Mouse (Mus musculus) hindbrain, embryonic 12.5 days (tissue): ENCODE measurements around the gene Gm13285. TPM values are rescaled to one million over a fixed set of nuclear protein-coding genes. Genes with fewer than 3 reads are reported as not detected.
"Not testable (repeated sequence)": the region's sequence is repeated elsewhere in the genome, so short reads cannot be mapped to it uniquely, and the experiment has no call there.

Source experiments
- ATAC-seq: fragments of 200-750 bp; cut with Nextera tagmentation; 2 replicates; pipeline ENCODE4 v1.8.0; 2017; ENCODE audit warnings: moderate TSS enrichment; ENCODE audit not compliant: low FRiP score
- H3K27ac ChIP-seq: fragments of 300-500 bp; sonication (generic); 2 replicates; pipeline ENCODE4 v1.5.1; 2016; ENCODE audit warnings: mild to moderate bottlenecking
- H3K27me3 ChIP-seq: fragments of 300-500 bp; sonication (generic); 2 replicates; pipeline ENCODE4 v1.6.1; 2016; ENCODE audit warnings: mild to moderate bottlenecking
- H3K36me3 ChIP-seq: fragments of 300-500 bp; sonication (generic); 2 replicates; pipeline ENCODE4 v1.6.1; 2016; ENCODE audit warnings: mild to moderate bottlenecking
- H3K4me1 ChIP-seq: fragments of 300-500 bp; sonication (generic); 2 replicates; pipeline ENCODE4 v1.6.1; 2016
- H3K4me2 ChIP-seq: fragments of 300-500 bp; sonication (generic); replicated peaks from 2 replicates; pipeline ENCODE4 v1.6.1; 2016; ENCODE audit warnings: mild to moderate bottlenecking
- H3K4me3 ChIP-seq: fragments of 300-500 bp; sonication (generic); 2 replicates; pipeline ENCODE4 v1.5.1; 2016; ENCODE audit warnings: mild to moderate bottlenecking
- H3K9ac ChIP-seq: fragments of 300-500 bp; sonication (generic); 2 replicates; pipeline ENCODE4 v1.6.1; 2016; ENCODE audit warnings: mild to moderate bottlenecking, moderate library complexity
- H3K9me3 ChIP-seq: fragments of 300-500 bp; sonication (generic); replicated peaks from 2 replicates; pipeline ENCODE4 v1.6.1; 2016; ENCODE audit warnings: mild to moderate bottlenecking
- WGBS: fragments of 180-500 bp; shearing (Covaris S2); methylation state at CpG from one replicate; pipeline ENCODE4 v1.1.7; 2016; 5-methylcytosine and 5-hydroxymethylcytosine counted together
- polyA plus RNA-seq: library from polyadenylated mRNA; unstranded; fragments of >200 nt; fragmentation: Nextera tagmentation; extraction: Ambion mirVana; gene quantifications from 2 replicates; pipeline ENCODE4 v1.2.1, GENCODE M21; 2016

Gm13285 gene
- polyA plus RNA-seq, 1 experiment from 2014 or later = 0.26 TPM

DNA sequence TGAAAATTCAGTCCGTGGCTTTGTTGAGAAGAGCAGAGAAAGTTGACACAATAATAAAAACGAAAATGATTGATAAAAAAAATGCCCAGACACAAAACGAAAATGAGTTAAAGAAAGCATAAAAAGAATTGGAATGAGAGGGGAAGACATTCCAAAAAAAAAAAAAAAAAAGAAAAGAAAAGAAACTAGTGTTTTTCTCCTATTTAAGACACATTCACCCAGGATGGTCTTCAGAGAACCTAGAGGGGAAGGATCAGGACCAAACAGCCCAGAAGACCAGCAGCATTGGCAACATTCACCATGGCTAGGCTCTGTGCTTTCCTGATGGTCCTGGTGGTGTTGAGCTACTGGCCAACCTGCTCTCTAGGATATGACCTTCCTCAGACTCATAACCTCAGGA, 16.5 kb downstream of the Gm13285 start, which contains the start of gene Ifna7:
Gene Ifna7 (plus strand): TSS at position 301 of the 400 bp plus-strand sequence.
- no peaks in the 10 kb centered on the region for H3K9me3 ChIP-seq
- H3K4me3 ChIP-seq = no peak within 1 kb of the TSS
- no peak within 1 kb of the TSS for H3K27ac ChIP-seq
- H3K9ac ChIP-seq = no peak within 1 kb of the TSS
- no peaks in the 10 kb centered on the region; the same call in 1 of the 2 replicates for H3K27me3 ChIP-seq
- WGBS = 69% methylated on average over 3 of the region's 3 CpGs
- H3K4me1 ChIP-seq = no peaks in the 10 kb centered on the region
- H3K4me2 ChIP-seq = no peak within 1 kb of the TSS
- ATAC-seq = no peak
- no peaks in the 10 kb centered on the region for H3K36me3 ChIP-seq

DNA sequence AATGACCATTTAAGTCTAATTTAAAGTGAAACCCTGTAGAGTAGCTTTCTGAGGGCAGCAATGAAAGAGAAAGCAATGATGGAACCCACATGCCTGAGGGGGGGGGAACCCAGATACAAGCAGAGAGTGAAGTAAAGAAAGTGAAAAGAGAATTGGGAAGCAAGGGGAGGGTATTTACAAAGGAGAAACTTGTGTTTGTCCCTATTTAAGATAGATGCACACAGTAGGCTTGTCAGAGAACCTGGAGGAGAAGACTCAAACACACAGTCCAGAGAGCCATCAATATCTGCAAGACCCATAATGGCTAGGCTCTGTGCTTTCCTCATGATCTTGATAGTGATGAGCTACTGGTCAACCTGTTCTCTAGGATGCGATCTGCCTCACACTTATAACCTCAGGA, 20.2 kb downstream of the Gm13285 start, which contains the start of gene Ifna11:
Gene Ifna11 (plus strand): TSS at position 301 of the 400 bp plus-strand sequence.
- Histone ChIP-seq H3K4me2 (no peak within 1 kb of the TSS), H3K9ac (no peak within 1 kb of the TSS), H3K27ac (no peak within 1 kb of the TSS), H3K36me3 (no peaks in the 10 kb centered on the region), H3K27me3 (no peaks in the 10 kb centered on the region; the same call in 1 of the 2 replicates), H3K4me1 (no peaks in the 10 kb centered on the region), H3K4me3 (no peak within 1 kb of the TSS), H3K9me3 (no peaks in the 10 kb centered on the region)
- 92% methylated on average over 1 of the region's 1 CpGs for WGBS
- ATAC-seq = no peak

DNA sequence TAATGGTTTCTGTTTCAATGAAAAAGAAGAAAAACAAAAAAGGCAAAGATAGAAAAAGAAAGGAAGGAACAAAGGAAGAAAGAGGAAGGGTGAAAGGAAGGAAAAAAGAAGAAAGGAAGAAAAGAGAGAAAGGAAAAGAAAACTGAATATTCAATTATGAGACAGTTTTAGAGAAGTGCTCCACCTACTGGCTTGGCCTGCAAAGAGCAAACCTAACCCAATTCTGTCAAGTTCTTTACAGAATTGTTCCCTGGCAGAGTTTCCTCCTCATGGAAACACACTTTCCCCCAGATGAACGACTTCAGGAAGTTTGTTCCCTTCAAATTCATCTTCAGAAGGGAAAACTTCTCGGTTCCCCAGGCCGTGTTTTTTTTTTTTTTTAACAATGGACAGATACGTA, 23.5 kb downstream of the Gm13285 start:
- Histone ChIP-seq H3K27ac (no peak overlapping the region), H3K27me3 (no peaks in the 10 kb centered on the region), H3K9me3 (no peaks in the 10 kb centered on the region), H3K4me2 (no peak overlapping the region), H3K36me3 (no peaks in the 10 kb centered on the region), H3K4me3 (no peak overlapping the region), H3K4me1 (no peaks in the 10 kb centered on the region), H3K9ac (no peak overlapping the region)
- WGBS = 29% methylated on average over 4 of the region's 4 CpGs
- no peak for ATAC-seq

DNA sequence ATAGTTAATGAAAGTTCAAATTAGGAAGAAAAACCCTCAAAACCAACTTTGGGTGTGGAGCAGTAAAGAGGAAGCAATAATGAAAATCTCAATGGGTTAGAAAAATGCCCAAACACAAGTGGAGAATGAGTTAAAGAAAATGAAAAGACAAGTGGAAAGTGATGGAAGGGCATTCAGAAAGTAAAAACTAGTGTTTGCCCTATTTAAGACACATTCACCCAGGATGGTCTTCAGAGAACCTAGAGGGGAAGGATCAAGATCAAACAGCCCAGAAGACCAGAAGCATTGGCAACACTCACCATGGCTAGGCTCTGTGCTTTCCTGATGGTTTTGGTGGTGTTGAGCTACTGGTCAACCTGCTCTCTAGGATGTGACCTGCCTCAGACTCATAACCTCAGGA, 27.7 kb downstream of the Gm13285 start, which contains the start of gene Ifna6:
Gene Ifna6 (plus strand): TSS at position 301 of the 400 bp plus-strand sequence.
- H3K36me3 ChIP-seq, H3K4me3 ChIP-seq, H3K27me3 ChIP-seq, ATAC-seq, H3K27ac ChIP-seq, H3K4me1 ChIP-seq, H3K9ac ChIP-seq, H3K9me3 ChIP-seq, H3K4me2 ChIP-seq: not testable (repeated sequence)

DNA sequence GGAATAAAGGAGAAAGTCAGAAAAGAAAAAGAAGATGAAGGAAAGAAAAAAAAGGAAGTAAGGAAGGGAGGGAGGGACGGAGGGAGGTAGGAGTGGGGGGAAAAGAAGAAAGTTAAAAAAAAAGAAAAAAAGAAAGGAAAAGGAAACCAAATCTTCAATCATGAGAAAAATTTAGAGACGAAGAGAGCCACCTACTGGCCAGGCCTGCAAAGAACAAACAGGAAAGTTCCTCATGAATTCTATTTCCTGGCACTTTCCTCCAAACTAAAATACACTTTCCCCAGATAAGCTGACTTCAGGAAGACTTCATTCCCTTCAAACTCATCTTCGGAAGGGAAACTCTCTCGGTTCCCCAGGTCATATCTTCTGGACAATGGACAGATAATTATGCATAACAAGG, 31.1 kb downstream of the Gm13285 start:
- Histone ChIP-seq H3K9ac (no peak overlapping the region), H3K9me3 (no peaks in the 10 kb centered on the region), H3K4me1 (no peaks in the 10 kb centered on the region), H3K4me3 (no peak overlapping the region), H3K36me3 (no peaks in the 10 kb centered on the region), H3K27me3 (no peaks in the 10 kb centered on the region), H3K27ac (no peak overlapping the region), H3K4me2 (no peak overlapping the region)
- ATAC-seq = no peak
- WGBS = 29% methylated on average over 4 of the region's 4 CpGs

DNA sequence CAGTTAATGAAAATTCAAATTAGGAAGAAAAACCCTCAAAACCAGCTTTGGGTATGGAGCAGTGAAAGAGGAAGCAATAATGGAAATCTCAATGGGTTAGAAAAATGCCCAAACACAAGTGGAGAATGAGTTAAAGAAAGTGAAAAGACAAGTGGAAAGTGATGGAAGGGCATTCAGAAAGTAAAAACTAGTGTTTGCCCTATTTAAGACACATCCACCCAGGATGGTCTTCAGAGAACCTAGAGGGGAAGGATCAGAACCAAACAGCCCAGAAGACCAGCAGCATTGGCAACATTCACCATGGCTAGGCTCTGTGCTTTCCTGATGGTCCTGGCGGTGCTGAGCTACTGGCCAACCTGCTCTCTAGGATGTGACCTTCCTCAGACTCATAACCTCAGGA, 35.8 kb downstream of the Gm13285 start, which contains the start of gene Ifna5:
Gene Ifna5 (plus strand): TSS at position 301 of the 400 bp plus-strand sequence.
- H3K36me3 ChIP-seq, H3K4me2 ChIP-seq, H3K4me1 ChIP-seq, H3K4me3 ChIP-seq, H3K27me3 ChIP-seq, H3K9me3 ChIP-seq, H3K9ac ChIP-seq, ATAC-seq, H3K27ac ChIP-seq: not testable (repeated sequence)
- 50% methylated on average over 1 of the region's 1 CpGs for WGBS

DNA sequence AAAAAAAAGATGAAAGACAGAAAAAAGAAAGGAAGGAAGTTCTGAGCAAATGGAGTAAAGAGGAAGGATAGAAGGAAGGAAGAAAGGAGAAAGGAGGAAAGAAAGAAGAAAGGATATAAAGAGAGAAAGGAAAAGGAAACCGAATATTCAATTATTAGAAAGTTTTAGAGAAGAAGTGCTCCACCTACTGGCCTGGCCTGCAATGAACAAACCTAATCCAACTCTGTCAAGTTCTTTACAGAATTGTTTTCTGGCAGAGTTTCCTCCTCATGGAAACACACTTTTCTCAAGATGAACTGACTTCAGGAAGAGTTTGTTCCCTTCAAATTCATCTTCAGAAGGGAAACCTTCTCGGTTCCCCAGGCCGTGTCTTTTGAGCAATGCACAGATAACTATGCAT, 39.4 kb downstream of the Gm13285 start:
- no peak overlapping the region for H3K27ac ChIP-seq
- H3K4me2 ChIP-seq = no peak overlapping the region
- no peaks in the 10 kb centered on the region for H3K4me1 ChIP-seq
- H3K36me3 ChIP-seq = no peaks in the 10 kb centered on the region
- WGBS = 53% methylated on average over 3 of the region's 3 CpGs
- no peak overlapping the region for H3K9ac ChIP-seq
- ATAC-seq = no peak
- H3K9me3 ChIP-seq = no peaks in the 10 kb centered on the region
- no peaks in the 10 kb centered on the region for H3K27me3 ChIP-seq
- H3K4me3 ChIP-seq = no peak overlapping the region

DNA sequence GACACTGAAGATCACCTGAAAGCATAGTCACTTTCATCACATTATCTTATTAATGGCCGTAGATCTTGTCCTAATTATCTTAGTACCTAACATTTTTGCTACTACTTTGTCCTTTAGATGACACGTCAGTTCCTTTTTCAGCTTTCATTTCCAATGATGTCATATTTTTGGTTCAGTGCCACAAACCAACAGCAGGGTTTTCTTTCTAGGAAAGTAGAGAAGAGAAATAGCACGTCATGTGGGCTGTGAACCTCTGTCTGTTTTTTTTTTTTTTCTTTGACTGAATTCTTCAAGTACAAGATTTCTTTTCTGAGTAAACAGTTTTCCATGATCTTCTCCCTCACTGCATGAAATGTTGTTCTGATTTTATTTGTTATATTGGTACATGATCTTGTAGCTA, 40.6 kb downstream of the Gm13285 start:
- Histone ChIP-seq H3K9me3 (no peaks in the 10 kb centered on the region), H3K9ac (no peak overlapping the region), H3K36me3 (no peaks in the 10 kb centered on the region), H3K4me3 (no peak overlapping the region), H3K27me3 (no peaks in the 10 kb centered on the region), H3K27ac (no peak overlapping the region), H3K4me1 (no peaks in the 10 kb centered on the region), H3K4me2 (no peak overlapping the region)
- ATAC-seq = no peak
- WGBS = 84% methylated on average over 3 of the region's 3 CpGs

DNA sequence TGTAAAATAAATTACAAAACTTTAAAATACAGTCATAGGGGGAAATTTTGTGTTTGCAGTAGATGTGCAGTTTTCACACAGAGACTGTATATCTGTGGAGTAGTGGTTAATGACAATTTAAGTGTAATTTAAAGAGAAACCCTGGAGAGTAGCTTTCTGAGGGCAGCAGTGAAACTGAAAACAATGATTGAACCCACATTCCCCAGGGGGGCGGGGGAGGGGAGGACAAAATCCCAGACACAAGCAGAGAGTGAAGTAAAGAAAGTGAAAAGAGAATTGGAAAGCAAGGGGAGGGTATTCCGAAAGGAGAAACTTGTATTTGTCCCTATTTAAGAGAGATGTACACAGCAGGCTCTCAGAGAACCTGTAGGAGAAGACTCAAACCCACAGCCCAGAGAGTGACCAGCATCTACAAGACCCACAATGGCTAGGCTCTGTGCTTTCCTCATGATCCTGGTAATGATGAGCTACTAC, 42.0 kb downstream of the Gm13285 start, which contains the start of gene Ifna4:
Gene Ifna4 (plus strand): TSS at position 424 of the 474 bp plus-strand sequence.
- Histone ChIP-seq H3K4me3 (no peak within 1 kb of the TSS), H3K4me1 (no peaks in the 10 kb centered on the region), H3K27me3 (no peaks in the 10 kb centered on the region), H3K36me3 (no peaks in the 10 kb centered on the region), H3K9me3 (no peaks in the 10 kb centered on the region), H3K27ac (no peak within 1 kb of the TSS), H3K4me2 (no peak within 1 kb of the TSS), H3K9ac (no peak within 1 kb of the TSS)
- no peak for ATAC-seq
- 26% methylated on average over 2 of the region's 2 CpGs for WGBS

DNA sequence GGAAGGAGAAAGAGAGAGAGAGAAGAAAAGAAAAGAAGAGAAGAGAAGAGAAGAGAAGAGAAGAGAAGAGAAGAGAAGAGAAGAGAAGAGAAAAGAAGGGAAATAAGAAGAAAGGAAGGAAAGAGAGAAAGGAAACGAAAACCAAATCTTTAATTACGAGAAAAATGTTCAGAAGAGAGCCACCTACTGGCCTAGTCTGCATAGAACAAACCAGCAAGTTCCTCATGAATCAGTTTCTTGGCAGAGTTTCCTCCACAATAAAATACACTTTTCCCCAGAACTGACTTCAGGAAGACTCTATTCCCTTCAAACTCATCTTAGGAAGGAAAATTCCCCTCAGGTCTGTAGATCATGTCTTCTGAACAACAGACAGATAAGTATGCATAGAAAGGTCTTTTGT, 45.9 kb downstream of the Gm13285 start:
- no peaks in the 10 kb centered on the region for H3K27me3 ChIP-seq
- no peak for ATAC-seq

DNA sequence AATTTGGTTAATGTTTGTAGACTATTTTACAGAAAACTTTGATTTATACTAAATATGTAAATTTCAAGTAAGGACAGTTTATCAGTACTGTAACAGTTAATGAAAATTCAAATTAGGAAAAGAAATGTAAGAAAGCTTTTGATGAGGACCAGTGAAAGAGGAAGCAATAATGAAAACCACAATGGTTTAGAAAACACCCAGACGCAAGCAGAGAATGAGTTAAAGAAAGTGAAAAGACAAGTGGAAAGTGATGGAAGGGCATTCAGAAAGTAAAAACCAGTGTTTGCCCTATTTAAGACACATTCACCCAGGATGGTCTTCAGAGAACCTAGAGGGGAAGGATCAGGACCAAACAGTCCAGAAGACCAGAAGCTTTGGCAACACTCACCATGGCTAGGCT, 50.2 kb downstream of the Gm13285 start, which contains the start of gene Ifna1:
Gene Ifna1 (plus strand): TSS at position 390 of the 400 bp plus-strand sequence.
- Histone ChIP-seq H3K36me3 (no peaks in the 10 kb centered on the region), H3K27ac (no peak within 1 kb of the TSS), H3K9ac (no peak within 1 kb of the TSS), H3K9me3 (no peaks in the 10 kb centered on the region), H3K4me1 (no peaks in the 10 kb centered on the region), H3K4me2 (no peak within 1 kb of the TSS), H3K27me3 (no peaks in the 10 kb centered on the region), H3K4me3 (no peak within 1 kb of the TSS)
- 75% methylated on average over 1 of the region's 1 CpGs for WGBS
- no peak for ATAC-seq

More for the DNA sequence above, 45.9 kb downstream of the Gm13285 start:
- Histone ChIP-seq H3K27ac (no peak overlapping the region), H3K36me3 (no peaks in the 10 kb centered on the region), H3K9me3 (no peaks in the 10 kb centered on the region), H3K9ac (no peak overlapping the region), H3K4me1 (no peaks in the 10 kb centered on the region), H3K4me3 (no peak overlapping the region), H3K4me2 (no peak overlapping the region)
- WGBS = 70% methylated on average over 2 of the region's 2 CpGs
